Mouse (Mus musculus) ES-Bruce4 (cell line): ENCODE results near the gene March8.

ENCODE experiments used
- CTCF ChIP-seq: IDR thresholded peaks from one replicate; pipeline ENCODE4 v1.8.1; 2011; ENCODE audit warnings: low read depth, low read length
- EP300 ChIP-seq: IDR thresholded peaks from 2 replicates; pipeline ENCODE4 v1.6.1; 2011; ENCODE audit warnings: low read depth, low read length; ENCODE audit not compliant: insufficient read depth
- POLR2A ChIP-seq: IDR thresholded peaks from one replicate; pipeline ENCODE4 v1.8.1; 2011; ENCODE audit warnings: low read length; ENCODE audit not compliant: insufficient read depth

GRCm38 (mm10) chr6:116419699-116420098 lies 81.9 kb downstream of the March8 start:
- TF ChIP-seq CTCF (no peak), POLR2A (no peak), EP300 (no peak)
